Mouse (Mus musculus) cortical plate, adult 2 months (tissue): ENCODE data around the gene Gpnmb. TPM values are rescaled to one million over a fixed set of nuclear protein-coding genes. Genes with fewer than 3 reads are reported as not detected.

ENCODE experiments used
- H3K27ac ChIP-seq: fragments of 200-500 bp; 2 replicates; pipeline ENCODE4 v1.5.1; 2012; ENCODE audit warnings: low read length, control low read depth, inconsistent platforms; ENCODE audit not compliant: insufficient read depth
- H3K4me1 ChIP-seq: fragments of 200-500 bp; 2 replicates; pipeline ENCODE4 v1.6.1; 2011; ENCODE audit warnings: low read length; ENCODE audit not compliant: control insufficient read depth, insufficient read depth
- H3K4me3 ChIP-seq: fragments of 200-500 bp; 2 replicates; pipeline ENCODE4 v1.5.1; 2011; ENCODE audit warnings: mild to moderate bottlenecking, low read length, control low read depth; ENCODE audit not compliant: insufficient read depth
- CTCF ChIP-seq: fragments of 200-500 bp; IDR thresholded peaks from 2 replicates; pipeline ENCODE4 v1.5.1; 2011; ENCODE audit warnings: mild to moderate bottlenecking, control low read depth, low read length; ENCODE audit not compliant: insufficient read depth; ENCODE audit errors: extremely low read depth
- POLR2A ChIP-seq: fragments of 200-500 bp; IDR thresholded peaks from 2 replicates; pipeline ENCODE4 v1.6.1; 2011; ENCODE audit warnings: mild to moderate bottlenecking, low read length, control low read depth; ENCODE audit not compliant: insufficient read depth; ENCODE audit errors: extremely low read depth
- polyA plus RNA-seq: library from polyadenylated mRNA; depleted of rRNA; stranded (reverse); fragments of >200 nt; gene quantifications from 2 replicates; pipeline ENCODE4 v1.2.3, GENCODE M21; 2012; rRNA removed

The Gpnmb gene
- polyA plus RNA-seq, 1 experiment: 0.92 TPM

- no peak overlapping the region for H3K27ac ChIP-seq
Measured at GRCm38 (mm10) chr6:49116241-49116640, 79.9 kb downstream of the Gpnmb start.

GRCm38 (mm10) chr6:49118446-49118845, 82.1 kb downstream of the Gpnmb start:
- Histone ChIP-seq H3K4me1 (no peaks in the 10 kb centered on the region), H3K4me3 (no peak overlapping the region), H3K27ac (no peak overlapping the region)
- TF ChIP-seq CTCF (no peak), POLR2A (no peak)

More at GRCm38 (mm10) chr6:49116241-49116640, 79.9 kb downstream of the Gpnmb start:
- Histone ChIP-seq H3K4me3 (no peak overlapping the region), H3K4me1 (no peaks in the 10 kb centered on the region)
- TF ChIP-seq CTCF: no peak
- no peak for TF ChIP-seq POLR2A

GRCm38 (mm10) chr6:49119462-49120135, 83.3 kb downstream of the Gpnmb start:
- Histone ChIP-seq H3K27ac (no peak overlapping the region), H3K4me3 (no peak overlapping the region), H3K4me1 (no peaks in the 10 kb centered on the region)
- TF ChIP-seq POLR2A (no peak), CTCF (no peak)

GRCm38 (mm10) chr6:49120370-49120769, 84.0 kb downstream of the Gpnmb start:
- no peak overlapping the region for H3K4me3 ChIP-seq
- no peak overlapping the region for H3K27ac ChIP-seq
- H3K4me1 ChIP-seq: no peaks in the 10 kb centered on the region
- TF ChIP-seq CTCF: no peak
- TF ChIP-seq POLR2A: no peak

Other genes starting within 250 kb of the Gpnmb start
- gene Tmem176a, start 195.6 kb upstream of the Gpnmb start, polyA plus RNA-seq: 25.6 and 25.8 TPM in 2 replicates
- gene Tmem176b, start 195.1 kb upstream of the Gpnmb start, polyA plus RNA-seq: 75.5 and 76.3 TPM in 2 replicates
- gene Aoc1, start 163.7 kb upstream of the Gpnmb start, polyA plus RNA-seq: 0.04 TPM in 1 of 2 replicates, not detected in the other
- not detected in 2 replicates for gene 1600015I10Rik, start 106.7 kb upstream of the Gpnmb start, polyA plus RNA-seq
- gene Doxl2, start 61.6 kb upstream of the Gpnmb start, polyA plus RNA-seq: not detected in 2 replicates
- not detected in 2 replicates for gene Svs1, start 49.7 kb upstream of the Gpnmb start, polyA plus RNA-seq
- 18.9 and 19.2 TPM in 2 replicates for gene Malsu1, start 37.2 kb downstream of the Gpnmb start, polyA plus RNA-seq
- gene Igf2bp3, start 178.4 kb downstream of the Gpnmb start, polyA plus RNA-seq: 0.02 TPM in 1 of 2 replicates, not detected in the other
- 111 and 113 TPM in 2 replicates for gene Tra2a, start 227.5 kb downstream of the Gpnmb start, polyA plus RNA-seq